Mouse (Mus musculus): Measurements from ENCODE around the gene Zfp106.
A peak's percentile ranks its signal among the peaks of the same experiment; 100 is the strongest.

The Zfp106 gene

DNA sequence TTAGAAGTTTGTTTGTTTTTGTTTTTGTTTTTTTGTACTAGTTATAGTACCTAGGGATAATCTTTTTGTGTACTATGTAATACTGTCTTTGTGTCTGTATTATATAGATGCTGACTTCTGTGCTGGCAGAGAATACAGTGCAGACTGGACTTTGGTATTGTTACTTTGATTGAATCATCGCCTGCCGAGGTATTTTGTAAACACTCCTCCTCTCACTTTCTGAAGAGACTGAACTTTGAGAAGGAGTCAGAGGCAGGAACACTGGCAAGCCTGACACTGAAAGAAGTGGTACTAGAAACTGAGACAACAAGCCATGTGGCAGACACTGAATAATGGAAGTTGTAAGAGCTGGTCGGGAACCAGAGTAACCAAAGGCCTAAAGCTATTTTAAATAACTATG, 6.8 kb downstream of the Zfp106 start:
- no peak for DNase-seq (ENCODE audit: low spot score in 2 of 2)

DNA sequence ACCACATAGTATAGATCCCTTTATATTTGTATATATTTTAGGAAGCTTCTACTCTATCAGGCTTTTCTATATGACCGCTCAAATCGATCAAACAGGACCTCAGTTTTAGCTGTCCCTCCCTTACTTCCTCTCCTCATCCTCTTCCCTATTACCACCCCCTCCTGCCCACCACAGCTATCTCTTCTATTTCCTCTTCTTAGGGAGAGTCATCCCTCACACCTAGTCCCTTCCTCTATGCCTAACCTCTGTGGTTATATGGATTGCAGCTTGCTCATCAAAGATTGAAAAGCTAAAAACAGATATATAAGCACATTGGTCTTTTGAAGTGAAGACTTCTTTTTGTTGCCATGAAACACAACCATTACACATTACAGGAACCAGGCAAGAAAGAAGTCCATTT, 18.9 kb downstream of the Zfp106 start:
- DNase-seq (ENCODE audit: low spot score in 2 of 2) = no peak

DNA sequence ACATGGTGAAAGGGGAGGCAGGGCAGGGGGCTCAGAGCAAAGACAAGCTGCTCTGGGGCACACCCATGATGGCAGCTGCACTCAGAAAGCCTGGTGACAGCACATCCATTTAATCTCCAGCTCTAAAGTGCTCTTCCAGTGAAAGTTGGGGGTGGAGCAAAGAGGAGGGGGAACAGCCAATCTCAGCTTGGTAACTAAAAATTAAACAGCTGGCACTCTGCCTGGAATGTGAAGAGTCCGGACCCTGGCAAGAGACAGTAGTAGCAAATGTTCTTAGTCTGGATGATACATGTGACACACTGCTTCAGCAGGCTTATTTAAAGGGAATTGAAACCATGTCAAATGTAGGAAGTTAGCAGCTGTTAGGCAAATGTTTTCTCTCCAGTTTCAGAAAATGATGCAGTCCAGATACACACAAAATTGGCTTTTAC, 23.9 kb downstream of the Zfp106 start:
- DNase-seq (ENCODE audit: low spot score in 2 of 2) = peak; percentile 56 to 64

DNA sequence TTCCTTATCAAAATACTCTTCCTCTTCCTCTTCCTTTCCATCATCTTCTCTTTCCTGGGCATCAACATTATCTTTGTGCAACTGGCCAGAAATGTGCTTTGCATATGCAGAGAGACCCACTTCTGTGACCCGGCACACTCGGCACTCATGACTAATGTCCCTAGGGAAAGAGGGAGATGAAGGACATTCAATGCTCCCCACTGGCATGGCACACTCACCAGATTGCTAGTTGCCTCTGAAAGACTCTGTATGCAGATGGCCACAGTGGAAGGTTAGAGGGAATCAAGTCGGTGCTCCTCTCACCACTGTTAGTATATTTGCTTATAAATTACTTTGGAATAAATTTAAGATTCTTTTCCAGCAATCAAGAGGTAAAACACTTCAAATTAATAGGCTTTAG, 24.3 kb downstream of the Zfp106 start:
- DNase-seq (ENCODE audit: low spot score in 2 of 2) = no peak

DNA sequence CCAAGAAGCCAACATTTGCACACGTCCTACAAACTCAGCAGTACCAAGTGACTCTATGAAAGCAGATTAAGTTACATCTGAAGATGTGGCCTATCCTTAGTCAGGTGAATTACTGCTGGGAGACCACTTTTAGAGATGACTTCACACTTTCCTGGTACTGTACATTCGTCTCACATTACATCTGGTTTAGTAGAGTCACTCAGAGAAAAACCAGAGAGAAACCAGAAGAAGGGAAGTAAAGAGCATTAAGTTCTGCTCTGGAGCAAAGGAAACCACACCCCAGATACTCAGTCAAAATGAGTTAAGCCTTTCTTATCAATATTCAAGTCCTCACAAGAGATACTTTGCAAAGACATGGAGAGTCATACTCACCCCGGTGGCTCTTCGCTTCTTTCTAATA, 32.4 kb downstream of the Zfp106 start:
- DNase-seq (ENCODE audit: low spot score in 2 of 2) = no peak

DNA sequence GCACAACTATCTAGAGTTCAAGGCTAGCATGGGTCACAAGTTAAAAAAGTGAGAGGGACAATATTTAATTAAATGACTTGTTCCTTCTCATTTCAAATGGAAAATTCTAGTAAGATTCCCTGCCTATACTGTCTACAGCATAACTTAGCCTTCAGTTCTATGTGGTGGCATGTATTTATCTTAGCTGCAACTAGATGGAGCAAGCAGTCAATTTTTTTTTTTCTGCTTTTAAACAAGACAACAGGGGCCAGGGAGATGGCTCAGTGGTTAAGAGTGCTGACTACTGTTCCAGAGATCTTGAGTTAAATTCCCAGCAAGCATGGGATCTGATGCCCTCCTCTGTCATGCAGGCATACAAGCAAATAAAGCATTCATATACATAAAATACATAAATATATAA, 34.1 kb downstream of the Zfp106 start:
- DNase-seq (ENCODE audit: low spot score in 2 of 2) = no peak

DNA sequence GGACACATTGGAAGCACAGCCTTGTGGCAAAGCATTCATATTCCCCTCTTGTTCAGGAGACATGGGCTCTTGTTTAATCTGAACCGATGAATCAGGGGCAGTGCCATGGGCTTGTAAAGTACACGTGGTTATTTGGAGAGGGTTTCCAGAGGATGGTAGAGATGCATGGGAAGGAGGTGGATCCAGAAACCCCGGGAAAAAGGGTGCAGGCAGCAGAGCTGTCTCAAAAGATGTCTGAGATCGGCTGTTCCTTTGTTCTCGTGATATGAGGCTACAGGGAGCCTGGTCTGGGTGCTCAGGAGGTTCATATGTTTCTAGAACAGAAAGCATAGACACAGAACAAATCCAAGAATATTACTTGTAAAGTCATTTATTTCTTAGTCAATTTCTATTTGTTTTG, 36.9 kb downstream of the Zfp106 start:
- no peak for DNase-seq (ENCODE audit: low spot score in 2 of 2)

DNA sequence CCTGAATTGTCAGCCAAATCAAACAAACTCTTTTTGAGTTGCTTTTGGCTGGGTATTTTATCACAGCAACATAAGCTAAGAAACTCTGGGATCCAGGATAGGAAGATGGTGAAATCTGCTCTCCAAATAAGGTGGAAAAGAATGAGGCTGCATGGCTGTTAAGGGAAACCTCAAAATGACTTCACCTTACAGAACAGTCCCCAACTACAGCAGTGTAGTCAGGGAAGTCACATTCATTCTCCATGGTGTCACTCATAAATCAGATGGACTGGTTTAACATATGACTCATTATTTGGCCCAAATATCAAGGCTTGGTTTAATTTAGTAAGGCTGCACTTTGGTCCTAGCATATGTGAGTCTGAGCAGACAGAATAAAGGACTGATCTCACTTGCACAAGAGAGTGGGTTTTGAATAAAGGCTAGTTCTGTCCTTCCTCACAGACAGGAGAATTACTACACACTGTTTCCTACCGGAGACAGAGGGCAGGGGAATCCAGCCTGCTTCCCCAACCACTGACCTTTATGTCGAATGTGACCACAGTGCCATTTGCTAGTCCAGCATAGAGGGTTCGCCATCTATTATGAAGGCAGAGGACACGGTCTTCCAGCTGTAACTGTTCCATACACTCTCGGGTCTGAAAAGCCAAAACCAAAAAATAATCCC, 45.0 kb downstream of the Zfp106 start:
- no peak for DNase-seq (ENCODE audit: low spot score in 2 of 2)

DNA sequence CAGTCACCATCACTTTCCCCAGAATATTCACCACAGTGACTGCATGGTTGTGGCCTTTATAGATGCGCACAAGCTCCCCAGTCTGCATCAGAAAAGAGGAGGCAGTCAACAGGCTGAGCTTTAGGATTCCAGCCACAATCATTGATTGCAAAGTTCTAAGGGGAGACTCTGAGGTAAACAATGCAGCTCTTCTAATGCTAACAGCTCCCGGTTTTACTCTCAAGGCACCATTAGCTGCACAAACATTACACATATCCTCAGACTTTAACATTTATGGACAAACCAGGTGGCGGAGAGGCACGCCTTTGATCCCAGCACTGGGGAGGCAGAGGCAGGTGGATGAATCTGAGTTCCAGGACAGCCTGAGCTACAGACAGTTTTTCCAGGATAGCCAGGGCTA, 49.5 kb downstream of the Zfp106 start:
- DNase-seq (ENCODE audit: low spot score in 2 of 2) = no peak

DNA sequence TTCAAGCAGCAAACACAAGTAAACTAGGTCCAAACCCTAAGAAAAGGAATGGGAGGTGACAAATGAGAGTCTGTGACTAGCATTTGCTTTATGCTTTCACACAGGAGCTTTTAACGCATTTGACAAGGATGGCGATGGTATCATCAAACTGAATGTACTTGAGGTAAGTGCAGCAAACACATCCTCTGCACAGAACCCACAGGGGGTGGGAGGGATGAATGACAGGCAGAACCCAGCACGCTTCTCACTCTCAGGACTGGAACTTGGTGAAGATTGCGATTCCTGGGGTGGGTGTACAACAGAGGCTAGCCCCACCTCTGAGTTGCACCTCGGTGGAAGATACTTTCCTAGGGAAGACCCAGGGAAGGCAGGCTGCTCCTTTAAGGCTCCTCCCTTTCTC, 59.7 kb downstream of the Zfp106 start:
- DNase-seq (ENCODE audit: low spot score in 2 of 2) = no peak

DNA sequence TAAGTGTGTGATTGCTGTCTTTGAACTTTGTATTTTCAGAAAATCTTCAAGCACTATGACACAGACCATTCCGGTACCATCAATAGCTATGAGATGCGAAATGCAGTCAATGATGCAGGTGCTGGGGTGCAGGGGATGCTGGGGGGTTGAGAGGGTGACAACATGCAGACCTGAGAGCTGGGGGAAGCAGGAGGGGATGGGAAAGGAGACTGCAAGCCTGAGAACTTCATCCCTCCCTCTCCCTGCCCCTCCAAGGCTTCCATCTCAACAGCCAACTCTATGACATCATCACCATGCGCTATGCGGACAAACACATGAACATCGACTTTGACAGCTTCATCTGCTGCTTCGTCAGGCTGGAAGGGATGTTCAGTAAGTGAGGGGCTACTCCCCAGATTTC, 60.5 kb downstream of the Zfp106 start:
- no peak for DNase-seq (ENCODE audit: low spot score in 2 of 2)

DNA sequence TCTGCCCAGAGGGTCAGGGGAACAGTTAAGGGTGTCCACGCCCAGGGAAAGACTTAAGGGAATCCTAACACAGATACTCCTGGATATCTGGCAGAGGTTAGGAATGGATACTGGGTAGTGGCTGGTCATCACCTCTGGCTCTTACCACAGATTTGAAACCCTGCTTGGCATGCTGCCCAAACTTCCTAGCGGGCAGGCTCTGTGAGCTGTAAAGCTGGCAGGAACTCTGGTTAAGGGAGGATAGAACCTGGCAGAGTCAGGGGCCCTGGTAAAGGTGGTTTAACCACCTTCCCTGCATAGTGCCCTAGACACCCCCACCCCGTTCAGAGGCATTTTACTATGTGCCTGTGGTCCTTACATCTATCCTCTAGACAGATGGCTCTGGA, 61.0 kb downstream of the Zfp106 start:
- no peak for DNase-seq (ENCODE audit: low spot score in 2 of 2)

DNA sequence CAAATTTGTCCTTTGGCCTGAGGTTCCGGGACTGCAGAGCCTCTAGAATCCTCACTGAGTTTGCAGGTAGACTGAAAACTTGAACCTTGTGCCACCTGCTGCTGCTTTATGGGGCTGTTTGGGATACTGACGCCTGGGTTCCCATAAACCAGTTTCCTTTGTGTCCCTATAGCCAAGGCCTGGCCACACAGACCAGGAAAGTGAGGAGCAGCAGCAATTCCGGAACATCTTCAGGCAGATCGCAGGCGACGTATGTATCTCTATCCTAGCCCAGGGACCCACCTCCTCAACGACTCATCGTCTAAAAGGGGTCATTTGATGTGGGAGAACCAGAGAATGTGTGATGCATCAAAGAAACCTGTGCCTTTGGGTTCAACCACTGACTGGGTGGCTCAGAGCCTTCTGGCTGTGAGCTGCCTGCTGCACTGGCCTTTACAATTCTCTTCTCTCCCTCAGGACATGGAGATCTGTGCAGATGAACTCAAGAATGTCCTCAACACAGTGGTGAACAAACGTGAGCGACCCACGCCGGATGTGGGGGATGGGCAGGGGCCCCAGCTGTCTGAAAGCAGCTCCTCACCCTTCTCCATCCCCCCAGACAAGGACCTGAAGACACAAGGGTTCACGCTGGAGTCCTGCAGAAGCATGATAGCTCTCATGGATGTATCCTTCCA, 61.6 kb downstream of the Zfp106 start:
- no peak for DNase-seq (ENCODE audit: low spot score in 2 of 2)

DNA sequence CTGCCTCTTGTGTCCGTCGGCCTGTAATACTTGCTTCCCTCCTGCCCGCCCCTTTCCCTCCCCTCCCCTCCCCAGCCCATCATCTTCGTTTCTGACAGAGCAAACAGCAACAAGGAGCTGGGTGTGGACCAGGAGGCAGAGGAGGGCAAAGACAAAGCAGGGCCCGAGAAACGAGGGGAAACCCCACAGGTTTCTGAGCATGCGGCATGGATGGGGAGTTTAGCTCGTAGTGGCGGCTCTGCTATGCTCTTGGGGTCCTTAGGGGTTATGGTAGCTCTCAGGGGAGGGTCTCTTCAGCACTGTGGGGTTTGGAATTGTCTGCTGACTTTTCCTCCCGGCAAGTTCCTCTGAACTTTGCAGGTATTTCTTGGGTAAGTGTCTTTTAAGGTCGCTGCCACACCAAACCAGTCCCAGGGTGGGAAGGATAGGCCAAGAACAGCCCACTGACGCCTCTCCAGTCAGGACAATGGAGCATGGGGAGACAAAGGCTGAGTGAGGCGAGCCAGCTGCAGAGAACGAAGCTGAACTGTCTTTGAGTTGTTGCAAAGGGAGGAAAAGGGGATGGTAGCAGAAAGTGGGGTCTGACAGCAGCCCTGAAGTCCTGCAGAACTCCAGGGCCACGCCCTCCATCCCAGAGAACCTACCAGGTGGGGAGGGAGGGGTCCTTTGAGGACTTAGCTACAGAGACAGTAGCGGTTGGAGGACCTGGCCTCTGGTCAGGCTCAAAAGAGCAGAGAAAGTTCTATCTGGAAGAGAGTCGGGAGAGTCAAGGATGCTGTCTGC, 62.3 kb downstream of the Zfp106 start:
- no peak for DNase-seq (ENCODE audit: low spot score in 2 of 2)

DNA sequence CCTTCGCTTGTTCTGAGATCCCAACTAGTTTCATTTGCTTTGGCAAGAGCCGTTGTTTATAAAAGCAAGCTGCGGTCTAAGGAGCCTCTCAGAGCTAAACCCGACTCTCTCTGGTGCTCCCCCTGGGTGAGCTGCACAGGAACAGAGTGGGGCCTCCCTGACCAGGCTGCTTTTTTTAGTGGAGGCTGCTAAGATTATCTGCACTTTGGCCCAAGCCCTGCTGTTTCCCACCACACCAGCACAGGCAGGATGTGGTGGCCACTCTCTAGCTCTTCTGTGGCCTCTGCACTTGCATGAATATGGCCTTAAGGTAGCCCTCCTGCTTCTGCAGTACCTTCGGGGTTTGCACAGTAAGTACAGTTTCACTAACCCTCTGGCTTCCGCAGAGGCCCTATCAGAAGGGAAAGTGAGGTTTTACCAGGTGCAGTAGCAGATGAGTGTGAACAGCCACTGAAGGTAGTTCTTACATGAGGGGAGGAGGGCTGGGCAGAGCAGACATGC, 63.6 kb downstream of the Zfp106 start:
- DNase-seq (ENCODE audit: low spot score in 2 of 2) = no peak

DNA sequence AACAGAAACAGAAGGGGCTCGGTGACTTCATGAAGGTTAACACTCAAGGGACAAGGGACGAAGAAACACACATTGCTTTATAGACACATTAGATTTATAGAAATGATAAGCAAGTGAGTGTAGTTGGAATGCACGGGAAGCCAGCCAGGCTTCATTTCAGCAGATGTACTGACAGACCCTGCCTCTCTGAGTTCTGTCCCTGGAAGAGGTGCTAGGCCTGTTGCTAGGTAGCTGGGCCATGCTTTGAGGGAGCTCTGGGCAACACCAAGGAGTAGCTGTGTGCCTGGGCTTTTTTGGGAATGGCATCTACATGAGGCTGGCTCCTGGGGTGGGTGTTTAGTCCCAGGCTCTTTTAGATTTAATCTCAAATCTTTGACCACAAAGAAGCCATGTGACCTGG, 67.1 kb downstream of the Zfp106 start:
- DNase-seq (ENCODE audit: low spot score in 2 of 2) = no peak

DNA sequence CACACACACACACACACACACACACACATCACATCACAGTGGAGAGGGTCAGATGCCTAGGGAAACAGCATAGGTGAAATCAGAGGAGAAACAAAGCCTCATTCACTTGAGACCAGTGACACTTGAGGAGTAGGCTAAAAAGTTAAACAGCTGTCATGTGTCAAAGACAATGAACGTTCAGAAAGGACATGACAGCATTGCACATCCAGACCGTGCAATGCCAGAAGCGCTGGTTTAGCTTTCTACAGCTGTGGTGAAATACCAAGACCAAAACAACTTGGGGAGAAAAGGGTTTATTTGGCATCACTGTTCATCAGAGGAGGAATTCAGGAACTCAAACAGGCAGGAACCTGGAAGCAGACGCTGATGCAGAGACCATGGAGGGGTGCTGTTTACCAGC, 70.4 kb downstream of the Zfp106 start:
- no peak for DNase-seq (ENCODE audit: low spot score in 2 of 2)

DNA sequence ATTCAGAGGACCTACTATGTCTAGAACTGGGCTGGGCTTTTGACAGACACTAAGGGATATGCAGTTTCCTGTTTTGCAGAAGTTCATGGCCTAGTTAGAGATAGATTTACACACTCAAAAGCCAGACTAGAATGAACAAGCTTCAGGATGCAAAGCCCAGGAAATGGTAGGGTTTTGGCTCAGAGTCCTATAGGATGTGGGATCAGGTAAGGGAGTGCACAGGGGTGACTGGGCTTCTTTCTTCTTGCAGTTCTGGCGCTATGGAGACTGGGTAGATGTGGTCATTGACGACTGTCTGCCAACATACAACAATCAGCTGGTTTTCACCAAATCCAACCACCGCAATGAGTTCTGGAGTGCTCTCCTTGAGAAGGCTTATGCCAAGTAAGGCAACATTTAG, 79.4 kb downstream of the Zfp106 start:
- DNase-seq (ENCODE audit: low spot score in 2 of 2) = no peak

DNA sequence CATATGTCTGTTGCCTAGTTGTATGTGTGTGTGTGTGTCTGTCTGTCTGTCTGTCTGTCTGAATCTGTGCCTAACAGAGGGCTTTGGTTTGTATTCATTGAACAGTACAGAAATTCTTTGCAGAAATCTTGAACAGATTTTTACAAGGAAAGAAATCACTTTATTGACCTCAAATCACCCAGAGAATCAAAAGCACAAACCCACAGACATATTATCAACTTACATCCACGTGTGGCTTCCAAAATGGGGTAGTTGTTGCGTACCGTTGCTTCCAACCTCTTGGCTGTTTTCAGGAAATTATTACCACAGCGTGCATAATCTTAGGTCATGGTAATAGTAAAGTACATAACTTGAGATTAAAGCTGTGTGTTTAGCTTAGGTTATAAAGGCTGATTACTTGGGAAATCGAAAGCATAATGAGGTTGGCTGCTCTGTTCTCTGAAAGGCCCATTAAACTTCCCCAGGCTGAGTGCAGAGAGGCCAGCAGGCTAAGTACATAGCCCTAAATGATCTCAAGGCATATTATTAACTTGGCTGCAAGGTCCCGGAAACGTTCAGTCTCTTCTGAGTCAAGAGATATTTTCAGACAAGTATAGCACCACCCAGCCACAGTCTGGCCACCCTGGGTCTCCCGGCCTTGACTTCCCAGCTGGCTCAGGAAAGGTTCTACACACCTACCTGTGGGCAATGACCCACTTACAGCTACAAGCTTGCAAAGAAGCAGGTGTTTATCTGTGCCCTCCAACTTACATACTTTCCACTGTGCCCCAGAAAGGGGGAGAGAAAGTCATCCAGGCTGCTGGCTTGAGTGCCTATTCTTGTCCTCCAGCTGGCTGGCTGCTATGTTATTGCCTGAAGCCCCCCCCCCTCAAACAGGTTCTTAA, 80.9 kb downstream of the Zfp106 start:
- DNase-seq (ENCODE audit: low spot score in 2 of 2) = no peak

DNA sequence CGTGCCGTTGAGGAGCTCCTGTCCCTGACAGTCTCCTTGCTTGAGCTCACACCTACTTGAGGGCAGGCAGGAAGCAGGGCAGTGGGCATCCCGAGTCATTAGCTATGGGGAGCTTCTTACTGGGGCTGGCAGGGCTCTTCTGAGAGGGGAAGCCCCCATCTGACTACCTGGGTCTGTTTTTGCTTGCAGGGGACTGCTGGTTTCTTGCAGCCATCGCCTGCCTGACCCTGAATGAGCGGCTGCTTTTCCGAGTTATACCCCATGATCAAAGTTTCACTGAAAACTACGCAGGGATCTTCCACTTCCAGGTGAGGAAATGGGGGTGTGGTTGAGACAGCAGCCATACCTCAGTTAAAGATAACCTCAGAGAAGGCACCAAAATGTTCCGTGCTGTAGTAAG, 81.7 kb downstream of the Zfp106 start:
- no peak for DNase-seq (ENCODE audit: low spot score in 2 of 2)

DNA sequence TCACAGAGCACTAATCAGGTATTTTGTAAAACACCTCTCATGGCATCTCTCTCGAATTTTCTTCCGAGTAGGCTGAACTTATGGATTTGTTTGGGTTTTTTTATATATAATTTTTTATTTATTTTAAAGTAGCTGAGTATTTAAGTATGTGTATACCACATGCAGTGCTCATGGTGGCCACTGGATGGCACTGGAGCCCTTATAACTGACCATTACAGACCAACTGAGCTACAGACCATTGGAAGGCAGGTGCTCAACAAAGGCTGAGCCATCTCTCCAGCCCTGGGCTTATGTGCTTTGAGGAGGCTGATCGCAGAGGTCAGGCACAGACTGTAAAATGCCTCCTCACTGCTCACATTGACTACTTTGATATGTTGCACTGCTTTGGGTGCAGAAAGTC, 85.0 kb downstream of the Zfp106 start:
- peak; percentile 45 to 67 for DNase-seq (ENCODE audit: low spot score in 2 of 2)
